Mouse (Mus musculus) lung, postnatal 0 days (tissue): ENCODE data around the gene Polr3h.

ENCODE experiments used
- CTCF ChIP-seq: IDR thresholded peaks from 2 replicates; pipeline ENCODE4 v1.5.1; 2016; ENCODE audit warnings: antibody characterized with exemption, mild to moderate bottlenecking
- EP300 ChIP-seq: IDR thresholded peaks from 2 replicates; pipeline ENCODE4 v1.6.1; 2016; ENCODE audit warnings: antibody characterized with exemption, mild to moderate bottlenecking, control low read depth

DNA sequence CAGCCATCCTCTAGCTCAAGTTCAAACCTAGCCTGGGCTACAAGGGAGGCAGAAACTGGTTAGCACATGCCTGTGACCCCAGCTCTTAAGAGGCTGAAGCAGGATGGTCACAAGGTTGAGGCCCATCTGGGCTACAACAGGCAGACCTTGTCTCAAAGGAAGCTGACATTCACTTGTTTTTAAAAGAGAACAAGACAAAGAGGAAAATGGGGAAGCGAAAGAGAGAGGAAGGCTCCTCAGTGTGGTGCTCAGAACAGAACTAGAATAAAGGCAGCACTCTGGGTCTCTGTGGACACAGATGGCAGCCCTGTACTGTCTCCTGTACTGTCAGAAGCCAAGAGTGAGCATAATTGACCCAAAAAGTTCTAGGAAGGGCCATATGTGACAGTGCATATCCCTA is 7.9 kb upstream of the Polr3h start:
- no peak for TF ChIP-seq CTCF
- TF ChIP-seq EP300: no peak
